9 mouse cellular contexts compared by ENCODE assay signal in the genomic region with DNA sequence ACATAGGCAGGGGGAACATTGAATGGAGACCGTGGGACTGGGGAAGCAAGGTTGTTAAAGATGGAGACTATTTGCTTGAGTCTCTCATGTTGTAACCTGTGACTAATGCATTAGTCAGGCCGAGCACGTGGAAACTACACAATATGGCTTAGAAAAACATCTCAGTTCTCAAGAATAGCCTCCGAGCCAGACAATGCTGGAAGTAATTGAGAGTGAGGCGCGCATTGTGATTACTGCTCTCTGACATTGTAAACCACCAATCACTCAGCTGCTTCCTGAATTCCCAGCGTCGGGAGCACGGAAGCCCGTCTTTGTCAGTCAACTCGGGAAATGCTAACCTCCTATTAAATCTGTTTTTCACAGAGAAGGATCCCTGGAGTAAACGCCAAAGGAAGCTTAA. TPM values are rescaled to one million over a fixed set of nuclear protein-coding genes. Genes with fewer than 3 reads are reported as not detected.
DNase-seq lines count a peak whose midpoint lies in the region; ATAC-seq lines count a peak whose summit lies in the region.
"Had no signal": no experiment of that assay in that cellular context is flagged by ENCODE, and none has a peak within 500 bp of the region (broad histone marks: within the 10 kb centered on the region; RNA-seq: fewer than 3 reads in every experiment).

No protein-coding gene starts in this region.

- DNase-seq in adrenal gland, adult 2 months, result peak; percentile 41
- DNase-seq in adrenal gland, postnatal 4 days (ENCODE audit: low spot score in 2 of 2), result no peak
- DNase-seq in testis, postnatal 10 days (ENCODE audit: low spot score), result peak; percentile 27
- DNase-seq in testis, postnatal 14 days (ENCODE audit: low spot score), result no peak
- DNase-seq in lung, postnatal 14 days, result peak; percentile 26
- no peak for DNase-seq in thymus, postnatal 10 days (ENCODE audit: low spot score in 2 of 2)

- ATAC-seq in CD4-positive, CD25-positive, alpha-beta regulatory T cell, adult 4 months, result no peak
- no peak for ATAC-seq in frontal cortex, adult (ENCODE audit: low TSS enrichment)

RNA-seq across cellular contexts. Expression of gene Slc22a16, which starts 48.6 kb away (rescaled TPM):
- not detected for total RNA-seq in adrenal gland, adult 2 months (2021)
- polyA plus RNA-seq in adrenal gland, adult 2 months (2012; rRNA removed), result not detected in 2 replicates
- not detected for total RNA-seq in adrenal gland, postnatal 4 days (2021)
- not detected for polyA plus RNA-seq in CD4-positive, CD25-positive, alpha-beta regulatory T cell, adult 4 months (2017; shearing (Covaris generic))
- total RNA-seq: left cerebral cortex, postnatal 14 days had no signal

Comparison
In these comparisons a context has a peak if more than half of its experiments do, and no peak if none do; other contexts are left out.
1. DNase-seq: peak in adrenal gland, adult 2 months (single experiment), testis, postnatal 10 days (single experiment) and lung, postnatal 14 days (single experiment); none in adrenal gland, postnatal 4 days (0 of 2), testis, postnatal 14 days (single experiment) and thymus, postnatal 10 days (0 of 2).